ENCODE assay signal across 17 mouse cellular contexts in the genomic region with DNA sequence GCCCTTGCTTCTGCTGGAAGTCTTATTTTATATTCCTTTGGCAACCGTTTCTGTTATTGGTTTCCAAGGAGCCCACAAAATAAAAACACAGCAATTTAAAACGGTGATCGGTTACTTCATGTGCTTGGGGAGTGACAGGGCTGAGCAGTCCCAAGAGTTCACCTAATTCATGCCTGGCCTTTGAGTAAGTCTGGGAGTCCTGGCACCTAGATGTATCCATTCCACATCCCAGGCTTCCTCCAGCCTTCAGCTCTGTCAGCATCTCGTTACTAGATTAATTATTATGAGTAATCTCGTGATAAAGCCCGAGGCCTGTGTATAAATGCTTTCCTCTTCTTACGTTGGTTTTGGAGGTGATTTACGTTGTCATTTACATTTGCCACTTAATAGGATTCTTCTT.
"Had no signal": no experiment of that assay in that cellular context is flagged by ENCODE, and none has a peak within 500 bp of the region (broad histone marks: within the 10 kb centered on the region; RNA-seq: fewer than 3 reads in every experiment).

No protein-coding gene starts in this region.

- H3K9me3 ChIP-seq: midbrain, embryonic 10.5 days; midbrain, embryonic 12.5 days; neural tube, embryonic 13.5 days; neural tube, embryonic 15.5 days had no signal

- H3K4me1 ChIP-seq: midbrain, embryonic 10.5 days; midbrain, embryonic 12.5 days; neural tube, embryonic 13.5 days; neural tube, embryonic 15.5 days had no signal

- H3K4me2 ChIP-seq: lung, embryonic 14.5 days; midbrain, embryonic 12.5 days; neural tube, embryonic 13.5 days; neural tube, embryonic 15.5 days had no signal

- H3K27ac ChIP-seq: midbrain, embryonic 10.5 days; midbrain, embryonic 12.5 days; neural tube, embryonic 13.5 days; neural tube, embryonic 15.5 days had no signal

- H3K9ac ChIP-seq: lung, embryonic 14.5 days; midbrain, embryonic 12.5 days; neural tube, embryonic 13.5 days; neural tube, embryonic 15.5 days had no signal

- H3K4me3 ChIP-seq: midbrain, embryonic 10.5 days; midbrain, embryonic 12.5 days; myocyte; neural tube, embryonic 13.5 days; neural tube, embryonic 15.5 days had no signal

- H3K27me3 ChIP-seq: midbrain, embryonic 12.5 days; neural tube, embryonic 13.5 days; neural tube, embryonic 15.5 days had no signal

- ATAC-seq: midbrain, embryonic 16.5 days had no signal

- DNase-seq: lung, adult 18-20 months; lung, postnatal 4 days; midbrain, embryonic 14.5 days; retina, postnatal 1 day; right cerebral cortex, adult 18-20 months; right cerebral cortex, postnatal 14 days; spleen, adult 18-20 months; thymus, adult 18-20 months; thymus, postnatal 14 days; thymus, postnatal 36 days had no signal

- H3K36me3 ChIP-seq: midbrain, embryonic 12.5 days; neural tube, embryonic 13.5 days; neural tube, embryonic 15.5 days had no signal
